Mouse (Mus musculus) gastrocnemius, adult 8-10 months (tissue): ENCODE results near the gene Pecam1. TPM values are rescaled to one million over a fixed set of nuclear protein-coding genes. Genes with fewer than 3 reads are reported as not detected.
A peak's percentile ranks its signal among the peaks of the same experiment; 100 is the strongest.
"Not testable (repeated sequence)": the region's sequence is repeated elsewhere in the genome, so short reads cannot be mapped to it uniquely, and the experiment has no call there.

Experiments used
- DNase-seq, 2 experiments: peaks; one replicate each; pipeline ENCODE4 v3.0.0; 2022; ENCODE audit warnings: low spot score in 2 of 2
- total RNA-seq, 4 experiments: library from RNA; stranded (reverse); gene quantifications; 2 replicates each; pipeline ENCODE4 v1.2.4; 2022

Gene Pecam1
- total RNA-seq, 4 experiments from 2014 or later, result 25.4 to 30.9 (median 26.7) TPM

DNA sequence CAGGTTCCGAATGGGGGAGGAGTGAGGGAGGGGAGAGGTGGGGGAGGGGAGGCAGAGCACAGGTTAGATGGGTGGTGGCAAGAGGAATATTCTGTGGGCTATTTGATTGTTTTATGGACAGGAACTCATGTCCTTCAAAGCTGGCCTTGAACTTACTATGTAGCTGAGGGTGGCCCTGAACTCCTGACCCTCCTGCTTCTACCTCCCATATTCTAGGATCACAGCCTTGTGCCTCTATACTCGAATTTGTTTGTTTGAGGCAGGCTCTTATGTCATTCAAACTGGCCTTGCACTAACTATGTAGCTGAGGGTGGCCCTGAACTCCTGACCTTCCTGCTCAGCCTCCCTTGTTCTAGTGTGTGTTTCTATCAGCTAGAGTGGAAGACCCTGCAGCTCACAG lies 114.5 kb downstream of the Pecam1 start:
- DNase-seq, result no peak

GRCm38 (mm10) chr11:106634175-106634574 lies 116.3 kb downstream of the Pecam1 start:
- not testable (repeated sequence) for DNase-seq

DNA sequence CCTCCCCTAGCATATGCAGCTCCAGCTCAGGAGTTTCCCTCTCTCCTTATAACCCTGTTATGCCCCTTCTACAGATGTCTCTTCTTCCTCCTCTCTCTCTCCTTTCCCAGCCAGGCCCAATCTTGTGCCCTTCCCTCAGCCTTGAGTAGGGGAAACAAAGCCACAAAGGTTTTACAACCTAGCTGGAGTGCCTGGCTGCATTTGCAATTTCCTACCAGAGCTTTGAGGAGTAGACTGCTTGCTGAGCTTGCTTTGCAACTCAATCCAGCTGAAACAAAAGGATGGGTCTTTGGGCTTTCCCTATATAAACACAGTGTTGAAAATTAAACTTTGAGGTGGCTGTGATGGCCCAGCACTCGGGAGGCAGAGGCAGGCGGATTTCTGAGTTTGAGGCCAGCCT lies 117.0 kb downstream of the Pecam1 start:
- no peak for DNase-seq

DNA sequence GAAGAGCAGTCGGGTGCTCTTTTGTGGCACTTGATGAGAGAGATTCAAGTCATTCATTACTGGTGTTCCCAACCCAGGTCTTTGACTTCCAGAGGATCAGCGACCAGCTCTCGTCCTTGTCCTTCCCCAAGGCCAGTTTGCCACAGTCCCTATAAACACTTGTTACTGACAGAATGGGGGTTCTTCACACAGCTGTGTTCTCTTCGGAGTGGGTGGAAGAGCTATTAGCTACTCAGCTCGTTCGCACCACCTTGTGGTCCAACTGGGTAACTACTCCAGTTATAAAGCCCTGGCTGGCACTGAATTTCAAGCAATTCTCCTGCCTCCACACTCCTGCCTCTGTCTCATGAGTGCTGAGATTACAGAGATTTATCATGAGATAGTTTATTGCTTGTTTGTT lies 122.7 kb downstream of the Pecam1 start:
- peak; percentile 43 for DNase-seq

- no peak for DNase-seq
Observed at GRCm38 (mm10) chr11:106625577-106625976, 124.9 kb downstream of the Pecam1 start.

- DNase-seq, result no peak
Observed at GRCm38 (mm10) chr11:106623629-106624028, 126.8 kb downstream of the Pecam1 start.

DNA sequence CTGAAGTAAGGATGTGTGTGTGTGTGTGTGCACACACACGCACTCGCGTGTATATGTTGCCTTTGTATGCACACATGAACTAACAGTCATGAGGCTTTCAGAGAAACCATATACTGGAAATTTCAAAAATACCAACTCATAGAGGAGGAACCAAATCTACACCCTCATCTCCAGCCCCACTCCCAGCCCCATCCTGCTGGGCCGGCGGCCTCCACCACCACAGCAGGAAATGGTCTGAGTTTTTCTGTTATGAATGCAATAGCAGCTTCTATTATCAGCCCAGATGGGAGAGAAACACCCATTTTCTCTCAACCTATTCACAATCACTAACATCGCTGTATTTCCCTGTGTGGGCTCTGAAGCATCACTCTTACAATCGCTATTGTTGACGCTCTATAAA lies 128.4 kb downstream of the Pecam1 start:
- no peak for DNase-seq

- not testable (repeated sequence) for DNase-seq
Observed at GRCm38 (mm10) chr11:106618768-106619167, 131.7 kb downstream of the Pecam1 start.

DNA sequence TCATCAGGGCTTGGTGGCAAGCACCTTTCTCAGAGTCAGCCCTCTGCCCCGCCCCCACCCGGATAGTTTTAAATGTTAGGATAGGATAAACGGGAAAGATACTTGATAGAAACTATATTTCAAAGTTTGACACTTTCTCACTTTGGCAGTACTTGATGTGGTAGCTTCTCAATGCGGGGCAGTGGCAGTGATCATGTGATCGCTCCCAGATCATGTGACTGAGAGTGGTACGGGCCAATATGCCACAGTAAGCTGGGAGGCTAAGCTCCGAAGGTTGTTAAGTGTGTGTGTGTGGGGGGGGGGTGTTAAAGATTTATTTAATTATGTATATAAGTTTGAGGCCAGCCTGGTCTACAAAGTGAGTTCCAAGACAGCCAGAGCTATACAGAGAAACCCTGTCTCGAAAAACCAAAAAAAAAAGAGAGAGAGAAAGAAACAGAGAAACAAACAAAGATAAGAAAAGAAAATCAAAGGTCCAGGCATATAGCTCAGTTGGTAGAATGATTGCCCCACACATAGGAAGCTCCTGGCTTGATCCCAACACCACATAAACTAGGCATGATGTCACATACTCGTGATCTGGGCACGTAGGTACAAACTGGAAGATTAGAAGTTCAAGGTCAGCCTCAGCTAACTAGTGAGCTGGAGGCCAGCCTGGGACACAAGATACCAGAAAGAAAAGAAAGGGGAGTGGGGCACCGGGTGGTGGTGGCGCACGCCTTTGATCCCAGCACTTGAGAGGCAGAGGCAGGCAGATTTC lies 132.4 kb downstream of the Pecam1 start:
- no peak for DNase-seq

DNA sequence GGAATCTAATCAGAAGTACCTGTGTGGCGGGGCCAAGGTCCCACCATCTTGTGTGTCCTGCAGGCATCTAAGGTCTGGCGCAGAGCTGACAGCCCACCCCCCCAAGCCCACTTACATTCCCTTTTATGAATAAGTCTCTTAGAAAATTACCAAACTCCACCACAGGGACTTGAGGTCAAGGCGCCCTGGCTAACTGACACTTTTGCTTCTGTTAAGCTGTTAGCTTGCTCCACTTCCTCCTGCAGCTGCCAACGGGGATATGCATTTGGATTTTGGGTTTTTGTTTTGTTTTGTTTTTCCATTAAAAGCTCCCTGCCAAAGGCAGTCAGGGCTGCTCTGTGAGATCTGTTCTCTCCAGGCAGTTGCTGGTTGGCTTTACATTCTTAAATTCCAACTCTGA lies 134.9 kb downstream of the Pecam1 start:
- DNase-seq, result no peak

DNA sequence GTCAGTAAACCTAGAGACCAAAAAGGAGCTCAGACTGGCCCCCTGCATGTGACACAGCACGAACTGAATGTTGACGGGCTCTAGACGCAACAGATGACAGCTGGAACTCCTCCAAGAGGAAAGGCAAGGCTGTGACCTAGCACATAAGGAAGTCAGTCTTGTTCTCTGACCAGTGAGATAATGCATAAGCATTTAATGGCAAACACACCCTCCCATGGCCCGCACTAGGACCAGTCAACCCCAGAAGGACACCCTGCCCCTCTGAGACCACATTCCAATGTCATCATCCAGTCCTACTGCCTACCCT lies 136.1 kb downstream of the Pecam1 start:
- DNase-seq, result no peak

GRCm38 (mm10) chr11:106613638-106614338 lies 136.6 kb downstream of the Pecam1 start:
- no peak for DNase-seq

DNA sequence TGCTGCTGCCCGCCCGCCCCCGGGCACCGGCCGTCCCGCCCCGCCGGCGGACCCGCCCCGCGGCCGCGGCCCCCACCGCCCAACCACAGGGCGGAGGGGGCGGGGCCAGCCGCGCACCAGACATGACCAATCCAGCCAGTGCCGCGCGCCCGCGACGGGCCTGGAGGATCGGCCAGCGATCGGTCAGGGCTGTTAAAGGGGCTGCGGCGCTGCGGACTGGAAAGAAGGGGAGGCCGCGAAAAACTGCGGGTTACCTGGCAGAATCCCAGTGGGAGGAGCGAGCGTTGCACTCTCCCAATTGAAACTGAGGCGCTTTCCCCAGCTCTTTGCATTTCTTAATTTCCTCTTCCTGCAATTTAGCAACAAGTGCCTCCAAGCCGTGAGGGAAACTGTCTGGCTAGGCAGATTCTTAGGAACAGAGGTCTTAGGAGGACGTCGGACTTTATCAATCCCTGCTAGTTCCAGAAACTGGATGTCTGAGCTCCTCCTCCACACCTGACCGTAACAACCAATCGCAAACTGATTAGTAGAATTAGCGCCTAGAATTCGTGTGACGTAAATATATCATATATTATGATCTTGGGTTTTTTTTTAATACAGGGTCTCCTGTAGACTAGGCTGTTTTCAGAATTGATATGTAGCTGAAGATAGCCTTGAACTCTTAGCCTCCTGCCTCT lies 137.3 kb downstream of the Pecam1 start, which contains the start of gene Tex2:
Gene Tex2, minus strand, starts transcription at position 463 of the 677 bp plus-strand sequence.
- DNase-seq, result peak; percentile 97 to 99

DNA sequence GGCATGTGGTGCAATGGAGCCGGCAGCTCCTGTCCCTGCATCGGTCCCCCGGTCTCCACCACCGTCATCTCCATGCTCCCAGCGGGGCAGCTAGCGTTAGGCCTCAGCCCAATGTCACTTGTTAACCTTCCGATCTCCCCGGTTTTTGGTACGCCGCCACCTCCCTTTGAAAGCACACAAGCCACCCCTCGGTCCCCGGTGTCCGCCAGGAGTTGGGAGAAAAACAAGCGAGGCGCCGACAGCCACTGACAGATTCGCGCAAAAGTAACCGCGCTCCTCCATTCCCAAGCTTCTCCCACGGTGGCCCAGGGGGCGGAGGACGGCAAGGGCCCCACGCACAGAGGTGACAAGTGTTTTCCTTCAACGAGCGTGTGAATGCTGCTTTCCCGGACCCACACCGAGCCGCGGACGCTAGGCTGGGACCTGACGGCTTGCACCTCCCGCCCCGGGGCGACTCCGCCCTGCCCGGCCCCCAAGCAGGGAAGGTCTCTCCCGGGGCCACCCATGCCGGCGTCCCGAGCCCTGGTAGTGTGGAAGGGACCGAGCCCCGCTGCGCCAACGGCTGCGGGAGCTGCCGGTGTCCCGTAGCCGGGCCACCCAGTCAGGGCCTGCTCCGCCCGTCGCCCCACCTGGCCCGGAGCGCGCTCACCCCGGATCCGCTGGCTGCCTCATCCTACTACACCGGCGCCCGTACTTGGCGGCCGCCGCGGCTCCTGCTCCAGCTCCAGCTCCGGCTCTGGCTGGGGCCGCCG lies 138.0 kb downstream of the Pecam1 start:
- peak; percentile 32 to 38 for DNase-seq

GRCm38 (mm10) chr11:106609731-106610130 lies 140.7 kb downstream of the Pecam1 start:
- no peak for DNase-seq

DNA sequence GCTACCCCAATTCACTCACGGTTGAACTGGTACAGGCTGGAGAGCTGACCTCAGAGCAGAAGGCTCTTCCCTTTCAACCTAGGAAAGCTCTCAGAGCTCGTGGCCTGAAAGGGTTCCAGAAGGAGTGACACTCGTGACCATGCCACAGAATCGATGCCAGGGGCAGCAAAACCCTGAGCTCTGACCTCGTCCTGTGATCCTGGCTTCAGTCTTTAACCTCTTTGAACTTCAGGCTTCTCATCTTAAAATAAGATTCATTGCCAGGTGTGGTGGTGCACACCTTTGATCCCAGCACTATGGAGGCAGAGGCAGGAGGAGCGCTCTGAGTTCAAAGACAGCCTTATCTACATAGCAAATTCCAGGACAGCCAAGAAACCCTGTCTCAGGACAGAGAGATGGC lies 143.1 kb downstream of the Pecam1 start:
- DNase-seq, result no peak

DNA sequence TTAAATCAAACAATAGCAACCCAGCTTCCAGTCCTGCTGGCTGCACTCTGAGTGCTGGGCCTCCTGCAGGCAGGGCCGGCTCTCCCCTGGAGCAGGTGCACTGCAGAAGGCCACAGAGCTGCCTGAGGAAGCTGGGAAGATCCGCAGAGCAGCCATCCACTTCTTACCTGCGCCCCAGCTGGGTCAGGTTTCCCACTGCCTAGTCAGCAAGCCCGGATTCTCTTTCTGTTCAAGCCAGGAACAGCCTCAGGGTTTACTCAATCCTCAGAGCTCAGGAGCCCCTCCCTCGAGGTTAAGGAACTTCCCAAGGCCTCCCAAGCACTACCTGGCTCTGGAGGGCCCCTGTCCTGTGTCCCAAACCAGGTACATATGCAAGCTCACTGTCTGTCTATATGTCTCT lies 144.4 kb downstream of the Pecam1 start:
- no peak for DNase-seq
